Mouse (Mus musculus) heart, adult 2 months (tissue): ENCODE measurements at regions not wholly inside any gene's neighbourhood (a gene's known extent, or its start where the extent isn't known, plus 50 kb on each side); places are given as distances from the start of the nearest gene placed in this dataset.

Experiments used
- DNase-seq, 2 experiments: peaks; one replicate each; pipeline ENCODE4 v3.0.0; 2021
- H3K27ac ChIP-seq: fragments of 200-600 bp; 2 replicates; pipeline ENCODE4 v1.8.1; 2022
- H3K27me3 ChIP-seq: fragments of 200-500 bp; 2 replicates; pipeline ENCODE4 v1.6.1; 2012; ENCODE audit warnings: mild to moderate bottlenecking, low read length, inconsistent platforms, mixed read lengths; ENCODE audit not compliant: control insufficient read depth, insufficient read depth
- H3K36me3 ChIP-seq: fragments of 200-500 bp; 2 replicates; pipeline ENCODE4 v1.6.1; 2012; ENCODE audit warnings: low read length, inconsistent platforms; ENCODE audit not compliant: control insufficient read depth, insufficient read depth
- H3K4me1 ChIP-seq: fragments of 200-500 bp; 2 replicates; pipeline ENCODE4 v1.6.1; 2011; ENCODE audit warnings: low read length; ENCODE audit not compliant: control insufficient read depth, insufficient read depth
- H3K4me3 ChIP-seq: fragments of 200-600 bp; 2 replicates; pipeline ENCODE4 v1.8.1; 2022
- H3K79me2 ChIP-seq: fragments of 200-500 bp; replicated peaks from 2 replicates; pipeline ENCODE4 v1.6.1; 2012; ENCODE audit warnings: mild to moderate bottlenecking, inconsistent platforms, low read length, moderate library complexity, mixed read lengths; ENCODE audit not compliant: control insufficient read depth, insufficient read depth
- H3K9ac ChIP-seq: fragments of 200-500 bp; 2 replicates; pipeline ENCODE4 v1.6.1; 2012; ENCODE audit warnings: low read depth, mild to moderate bottlenecking, control low read depth, inconsistent platforms, low read length, mixed read lengths
- CTCF ChIP-seq: fragments of 200-600 bp; IDR thresholded peaks from 2 replicates; pipeline ENCODE4 v1.8.1; 2022; ENCODE audit warnings: antibody characterized with exemption, mild to moderate bottlenecking, moderate library complexity
- EP300 ChIP-seq: fragments of 200-500 bp; IDR thresholded peaks from 2 replicates; pipeline ENCODE4 v1.6.1; 2011; ENCODE audit warnings: low read depth, low read length, control low read depth; ENCODE audit not compliant: insufficient read depth
- POLR2A ChIP-seq: fragments of 200-500 bp; IDR thresholded peaks from 2 replicates; pipeline ENCODE4 v1.6.1; 2011; ENCODE audit warnings: mild to moderate bottlenecking, low read depth, low read length, control low read depth; ENCODE audit not compliant: insufficient read depth
- WGBS: fragments of 180-500 bp; shearing (Covaris S2); methylation state at CpG from one replicate; pipeline ENCODE4 v1.1.7; 2018; 5-methylcytosine and 5-hydroxymethylcytosine counted together
- intact Hi-C: fragments of 180-260 bp; cut with DNase I; formaldehyde crosslinking; loops from one replicate; pipeline ENCODE4 v1.15.1; 2025

DNA sequence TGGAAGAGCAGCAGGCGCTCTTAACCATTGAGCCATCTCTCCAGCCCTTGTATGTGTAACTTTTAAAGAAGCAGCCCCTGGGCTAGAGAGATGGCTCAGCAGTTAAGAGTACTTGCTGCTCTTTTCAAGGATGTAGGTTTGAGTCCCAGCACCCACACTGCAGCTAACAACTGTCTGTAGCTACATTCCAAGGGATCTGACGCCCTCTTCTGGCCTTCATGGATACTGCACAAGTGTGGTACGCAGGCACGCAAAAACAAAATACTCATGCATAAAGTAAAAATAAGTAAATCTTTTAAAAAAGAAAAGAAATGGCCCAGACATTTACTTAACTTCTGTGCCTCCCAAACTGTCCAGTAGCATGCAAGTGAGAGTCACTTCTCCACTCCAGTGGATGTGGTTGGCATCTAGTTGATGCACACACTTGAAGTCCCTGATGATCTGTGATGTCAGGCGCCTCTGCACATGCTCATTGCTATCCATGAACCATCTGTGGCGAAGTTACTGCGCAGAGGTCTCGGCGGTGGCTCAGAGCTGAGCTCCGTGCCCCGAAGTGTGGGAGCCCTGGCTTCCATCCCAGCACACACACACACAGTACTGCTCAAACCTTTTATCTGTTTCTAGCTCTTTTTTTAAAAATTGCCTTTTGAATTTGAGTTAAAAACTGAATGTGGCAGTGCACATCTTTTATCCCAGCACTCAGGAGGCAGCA, 59.0 kb upstream of the Nkx1-1 start:
- 84% methylated on average over 11 of the region's 11 CpGs for WGBS
- H3K27me3 ChIP-seq = no peaks in the 10 kb centered on the region
- intact Hi-C loops = no loop called here
- no peak overlapping the region for H3K9ac ChIP-seq
- no peak overlapping the region for H3K27ac ChIP-seq
- TF ChIP-seq POLR2A (no peak), CTCF (peak; percentile 11; the same call in 1 of the 2 replicates)
- H3K4me1 ChIP-seq = no peaks in the 10 kb centered on the region; the same call in 1 of the 2 replicates
- no peaks in the 10 kb centered on the region for H3K36me3 ChIP-seq
- no peak overlapping the region for H3K4me3 ChIP-seq
- DNase-seq = no peak
- H3K79me2 ChIP-seq = no peaks in the 10 kb centered on the region

GRCm38 (mm10) chr5:33489286-33489685, 55.5 kb upstream of the Nkx1-1 start:
- Histone ChIP-seq H3K27ac (no peak overlapping the region), H3K4me3 (no peak overlapping the region), H3K79me2 (no peaks in the 10 kb centered on the region), H3K4me1 (no peaks in the 10 kb centered on the region; the same call in 1 of the 2 replicates), H3K36me3 (no peaks in the 10 kb centered on the region), H3K27me3 (no peaks in the 10 kb centered on the region), H3K9ac (no peak overlapping the region)
- intact Hi-C loops = no loop called here
- WGBS = 70% methylated on average over 6 of the region's 6 CpGs
- TF ChIP-seq CTCF (no peak), POLR2A (no peak), EP300 (no peak)
- no peak for DNase-seq

GRCm38 (mm10) chr5:33488152-33488561, 54.4 kb upstream of the Nkx1-1 start:
- H3K36me3 ChIP-seq = no peaks in the 10 kb centered on the region
- TF ChIP-seq CTCF (0 out of 2 replicates have a peak, but pooled peaks have one; percentile 19), POLR2A (no peak), EP300 (no peak)
- peak; percentile 39 to 44 for DNase-seq
- intact Hi-C loops = no loop called here
- no peak overlapping the region for H3K9ac ChIP-seq
- WGBS = 11% methylated on average over 9 of the region's 9 CpGs
- no peaks in the 10 kb centered on the region for H3K27me3 ChIP-seq
- H3K4me1 ChIP-seq = no peaks in the 10 kb centered on the region; the same call in 1 of the 2 replicates
- H3K27ac ChIP-seq = peak overlapping the region; percentile 31; the same call in 1 of the 2 replicates
- no peak overlapping the region for H3K4me3 ChIP-seq
- no peaks in the 10 kb centered on the region for H3K79me2 ChIP-seq

GRCm38 (mm10) chr5:33485765-33486164, 52.0 kb upstream of the Nkx1-1 start:
- Histone ChIP-seq H3K79me2 (no peaks in the 10 kb centered on the region), H3K36me3 (no peaks in the 10 kb centered on the region), H3K9ac (no peak overlapping the region), H3K4me3 (no peak overlapping the region), H3K27me3 (no peaks in the 10 kb centered on the region), H3K4me1 (no peaks in the 10 kb centered on the region; the same call in 1 of the 2 replicates), H3K27ac (no peak overlapping the region)
- TF ChIP-seq EP300 (no peak), CTCF (no peak), POLR2A (no peak)
- no peak for DNase-seq
- intact Hi-C loops = no loop called here
- 39% methylated on average over 15 of the region's 15 CpGs for WGBS
